Comparison of ENCODE assay signal across 8 mouse cellular contexts in genomic region chr8:67405947-67406346, GRCm38 (mm10).
DNase-seq lines count a peak whose midpoint lies in the region; ATAC-seq lines count a peak whose summit lies in the region.

No protein-coding gene starts in this region.

- peak; percentile 55; the same call in 1 of the 2 replicates for ATAC-seq in forebrain, embryonic 11.5 days (replicated peaks; ENCODE audit: low FRiP score)
- peak; percentile 83 for ATAC-seq in midbrain, embryonic 13.5 days

- H3K27ac ChIP-seq in forebrain, embryonic 11.5 days (ENCODE audit: low read depth, low read length), result no peak overlapping the region
- no peak overlapping the region for H3K27ac ChIP-seq in forebrain, embryonic 10.5 days
- no peak overlapping the region for H3K27ac ChIP-seq in hindbrain, embryonic 10.5 days
- no peak overlapping the region for H3K27ac ChIP-seq in midbrain, embryonic 13.5 days

- H3K36me3 ChIP-seq in forebrain, embryonic 11.5 days (ENCODE audit: control insufficient read depth, insufficient read depth, low read length), result no peaks in the 10 kb centered on the region
- H3K36me3 ChIP-seq in forebrain, embryonic 10.5 days (replicated peaks), result no peaks in the 10 kb centered on the region
- no peaks in the 10 kb centered on the region for H3K36me3 ChIP-seq in hindbrain, embryonic 10.5 days
- H3K36me3 ChIP-seq in midbrain, embryonic 13.5 days, result no peaks in the 10 kb centered on the region

- no peak overlapping the region for H3K4me3 ChIP-seq in forebrain, embryonic 11.5 days (ENCODE audit: low read depth, low read length)
- no peak overlapping the region for H3K4me3 ChIP-seq in forebrain, embryonic 10.5 days
- no peak overlapping the region for H3K4me3 ChIP-seq in hindbrain, embryonic 10.5 days
- H3K4me3 ChIP-seq in midbrain, embryonic 13.5 days (replicated peaks), result no peak overlapping the region

- H3K4me2 ChIP-seq in forebrain, embryonic 11.5 days (ENCODE audit: low read depth, low read length, severe bottlenecking), result no peak overlapping the region
- no peak overlapping the region for H3K4me2 ChIP-seq in midbrain, embryonic 13.5 days (replicated peaks)

- no peaks in the 10 kb centered on the region for H3K9me3 ChIP-seq in forebrain, embryonic 11.5 days (ENCODE audit: control insufficient read depth, low read length)
- H3K9me3 ChIP-seq in forebrain, embryonic 10.5 days, result no peaks in the 10 kb centered on the region
- H3K9me3 ChIP-seq in hindbrain, embryonic 10.5 days, result no peaks in the 10 kb centered on the region
- H3K9me3 ChIP-seq in midbrain, embryonic 13.5 days, result no peaks in the 10 kb centered on the region

- DNase-seq in forebrain, embryonic 11.5 days (ENCODE audit: low spot score), result no peak
- DNase-seq in forebrain, embryonic 10.5 days (ENCODE audit: extremely low spot score, low spot score), result no peak
- DNase-seq in right cerebral cortex, adult 18-20 months, result peak; percentile 8
- no peak for DNase-seq in right cerebral cortex, postnatal 25 days
- peak; percentile 27 for DNase-seq in hindbrain, embryonic 10.5 days (ENCODE audit: low spot score)
- no peak for DNase-seq in natural killer cell, adult 2 months (ENCODE audit: low spot score in 2 of 2)
- DNase-seq in adrenal gland, adult 8-10 months, result no peak

- 52% methylated on average over 10 of the region's 10 CpGs for WGBS in forebrain, embryonic 11.5 days
- 51% methylated on average over 10 of the region's 10 CpGs for WGBS in forebrain, embryonic 10.5 days
- 49% methylated on average over 10 of the region's 10 CpGs for WGBS in hindbrain, embryonic 10.5 days
- WGBS in midbrain, embryonic 13.5 days, result 46% methylated on average over 10 of the region's 10 CpGs

- no peaks in the 10 kb centered on the region for H3K4me1 ChIP-seq in forebrain, embryonic 11.5 days (replicated peaks; ENCODE audit: control insufficient read depth, insufficient read depth, low read length)
- no peaks in the 10 kb centered on the region for H3K4me1 ChIP-seq in forebrain, embryonic 10.5 days
- no peaks in the 10 kb centered on the region for H3K4me1 ChIP-seq in hindbrain, embryonic 10.5 days (replicated peaks)
- H3K4me1 ChIP-seq in midbrain, embryonic 13.5 days (replicated peaks), result no peaks in the 10 kb centered on the region

- no peaks in the 10 kb centered on the region for H3K27me3 ChIP-seq in forebrain, embryonic 11.5 days (ENCODE audit: control insufficient read depth, insufficient read depth, low read length)
- H3K27me3 ChIP-seq in forebrain, embryonic 10.5 days (ENCODE audit: poor library complexity, severe bottlenecking), result no peaks in the 10 kb centered on the region
- H3K27me3 ChIP-seq in hindbrain, embryonic 10.5 days (ENCODE audit: insufficient read depth, poor library complexity, severe bottlenecking), result no peaks in the 10 kb centered on the region
- H3K27me3 ChIP-seq in midbrain, embryonic 13.5 days, result no peaks in the 10 kb centered on the region

- no peak overlapping the region for H3K9ac ChIP-seq in forebrain, embryonic 11.5 days (ENCODE audit: low read length)
- H3K9ac ChIP-seq in midbrain, embryonic 13.5 days (replicated peaks), result no peak overlapping the region

Comparison
In these comparisons a context has a peak if more than half of its experiments do, and no peak if none do; other contexts are left out.
1. DNase-seq: peak in right cerebral cortex, adult 18-20 months (single experiment) and hindbrain, embryonic 10.5 days (single experiment); none in forebrain, embryonic 11.5 days (single experiment), forebrain, embryonic 10.5 days (single experiment), right cerebral cortex, postnatal 25 days (single experiment), natural killer cell, adult 2 months (0 of 2) and adrenal gland, adult 8-10 months (single experiment).